Mouse (Mus musculus): ENCODE results near the gene Ube2q2.

DNA sequence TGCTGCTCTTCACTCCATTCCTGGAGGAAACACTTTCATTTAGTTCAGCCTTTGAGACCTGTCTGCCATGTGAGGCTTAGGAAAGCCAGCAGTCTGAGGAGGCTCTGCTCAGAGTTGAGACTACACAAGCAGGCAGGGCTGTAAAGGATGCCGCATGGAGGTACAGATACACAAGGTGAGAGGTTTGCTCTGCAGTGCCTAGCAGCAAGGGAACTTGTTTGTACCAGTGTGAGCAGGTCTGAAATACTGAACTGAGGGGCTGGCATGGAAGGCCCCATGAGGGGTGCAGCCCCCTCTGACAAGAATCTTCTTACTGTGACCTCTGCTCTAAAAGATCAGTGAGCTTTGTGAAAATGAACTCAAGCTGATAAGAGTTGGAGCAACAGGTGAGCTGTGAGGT lies 64.7 kb downstream of the Ube2q2 start:
- TF ChIP-seq CTCF (IDR thresholded peaks at IDR 0.05; ENCODE audit: low read depth) (no peak), EP300 (optimal IDR thresholded peaks at IDR 0.05) (no peak)
